Mouse (Mus musculus): ENCODE measurements around the gene Hebp2. TPM values are rescaled to one million over a fixed set of nuclear protein-coding genes. Genes with fewer than 3 reads are reported as not detected.
A peak's percentile ranks its signal among the peaks of the same experiment; 100 is the strongest.

Hebp2 gene
- polyA plus RNA-seq, 1 experiment: 0.44 TPM

DNA sequence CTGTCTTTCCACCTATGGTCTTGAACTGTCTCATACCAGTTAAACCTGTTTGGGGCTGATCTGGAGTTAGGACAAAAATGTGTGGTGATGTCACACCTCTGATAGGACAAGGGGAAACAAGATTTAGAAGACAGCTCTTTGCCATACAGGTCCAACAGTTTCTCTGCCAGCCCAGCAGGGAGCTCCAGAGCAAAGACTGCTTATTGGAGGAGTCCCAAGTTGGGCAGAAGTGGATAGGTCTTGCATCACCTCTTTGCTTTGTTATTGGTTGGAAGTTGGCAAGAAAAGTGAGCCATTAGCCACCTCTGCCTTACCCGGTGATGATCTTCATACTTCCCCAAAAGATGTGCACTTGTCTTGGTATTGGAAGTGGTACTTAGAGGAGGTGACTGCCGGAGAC is 9.0 kb downstream of the Hebp2 start:
- TF ChIP-seq POLR2A (IDR thresholded peaks at IDR 0.05; ENCODE audit: borderline replicate concordance, low read depth, low read length) (no peak), CTCF (IDR thresholded peaks at IDR 0.05; ENCODE audit: low read depth, low read length) (no peak)
- no peak overlapping the region for H3K4me3 ChIP-seq (ENCODE audit: insufficient read depth, low read length)
- H3K4me1 ChIP-seq (ENCODE audit: control insufficient read depth, insufficient read depth, low read length): no peaks in the 10 kb centered on the region
- H3K27ac ChIP-seq (ENCODE audit: insufficient read depth, low read depth, low read length): no peak overlapping the region

DNA sequence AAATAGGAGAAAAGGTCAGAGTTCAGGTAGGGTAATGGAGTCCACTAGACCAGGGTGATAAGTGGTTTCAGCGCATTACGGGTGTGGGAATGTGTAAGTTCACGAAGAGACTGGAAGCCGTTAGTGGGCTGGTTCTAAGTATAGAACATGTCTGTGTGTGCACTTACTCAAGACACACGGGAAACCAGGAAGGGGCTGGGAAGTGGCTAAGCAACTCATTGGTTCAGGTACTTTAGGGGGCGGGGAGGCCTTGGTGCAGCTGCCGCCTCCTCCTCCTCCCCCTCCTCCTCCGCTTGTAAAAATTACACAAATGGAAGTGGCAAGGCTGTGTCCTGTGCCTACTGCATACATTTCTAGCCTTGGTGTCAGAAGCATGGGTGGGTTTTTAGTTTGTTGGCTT is 13.6 kb downstream of the Hebp2 start:
- TF ChIP-seq POLR2A (IDR thresholded peaks at IDR 0.05; ENCODE audit: borderline replicate concordance, low read depth, low read length) (no peak), CTCF (IDR thresholded peaks at IDR 0.05; ENCODE audit: low read depth, low read length) (no peak)
- Histone ChIP-seq H3K27ac (ENCODE audit: insufficient read depth, low read depth, low read length) (no peak overlapping the region), H3K4me1 (ENCODE audit: control insufficient read depth, insufficient read depth, low read length) (peaks cover 4% of the 10 kb centered on the region; the same call in 1 of the 2 replicates), H3K4me3 (ENCODE audit: insufficient read depth, low read length) (no peak overlapping the region)

DNA sequence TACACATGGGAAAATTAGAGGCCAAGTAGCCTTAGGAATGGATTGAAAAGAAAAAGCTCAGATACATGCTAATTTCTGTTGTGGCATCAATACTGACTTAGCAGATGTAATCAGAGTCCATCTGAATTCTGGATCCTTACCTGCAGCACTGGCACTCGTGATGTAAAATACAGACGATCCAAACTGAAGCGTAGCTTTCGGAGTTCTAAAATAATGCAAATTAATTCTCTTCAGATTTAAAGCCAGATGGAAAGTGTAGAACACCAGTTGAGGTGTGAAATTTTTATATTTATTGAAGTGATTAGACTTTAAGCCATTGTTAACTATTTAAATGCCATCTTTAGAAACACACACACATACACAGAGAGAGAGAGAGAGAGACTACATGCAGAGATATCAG is 15.7 kb downstream of the Hebp2 start:
- Histone ChIP-seq H3K4me3 (ENCODE audit: insufficient read depth, low read length) (no peak overlapping the region), H3K4me1 (ENCODE audit: control insufficient read depth, insufficient read depth, low read length) (peaks cover 4% of the 10 kb centered on the region; the same call in 1 of the 2 replicates), H3K27ac (ENCODE audit: insufficient read depth, low read depth, low read length) (no peak overlapping the region)
- TF ChIP-seq POLR2A (IDR thresholded peaks at IDR 0.05; ENCODE audit: borderline replicate concordance, low read depth, low read length): no peak
- no peak for TF ChIP-seq CTCF (IDR thresholded peaks at IDR 0.05; ENCODE audit: low read depth, low read length)

DNA sequence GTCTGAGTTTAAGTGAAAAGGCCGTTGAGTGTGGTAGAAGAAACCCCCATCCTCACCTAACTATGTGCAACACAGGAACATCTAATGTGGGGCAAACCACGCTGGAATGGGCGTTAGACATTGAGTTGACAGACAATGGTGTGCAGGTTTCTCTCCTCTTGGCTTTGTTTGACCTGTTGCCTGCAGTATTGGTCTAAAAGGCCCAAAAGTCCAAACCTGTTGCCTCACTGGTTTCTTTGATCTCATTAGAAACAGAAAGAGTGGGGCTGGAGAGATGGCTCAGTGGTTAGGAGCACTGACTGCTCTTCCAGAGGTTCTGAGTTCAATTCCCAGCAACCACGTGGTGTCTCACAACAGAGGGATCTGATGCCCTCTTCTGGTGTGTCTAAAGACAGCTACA is 16.7 kb downstream of the Hebp2 start:
- Histone ChIP-seq H3K4me1 (ENCODE audit: control insufficient read depth, insufficient read depth, low read length) (peaks cover 4% of the 10 kb centered on the region; the same call in 1 of the 2 replicates), H3K27ac (ENCODE audit: insufficient read depth, low read depth, low read length) (no peak overlapping the region), H3K4me3 (ENCODE audit: insufficient read depth, low read length) (no peak overlapping the region)
- no peak for TF ChIP-seq CTCF (IDR thresholded peaks at IDR 0.05; ENCODE audit: low read depth, low read length)
- TF ChIP-seq POLR2A (IDR thresholded peaks at IDR 0.05; ENCODE audit: borderline replicate concordance, low read depth, low read length): no peak

DNA sequence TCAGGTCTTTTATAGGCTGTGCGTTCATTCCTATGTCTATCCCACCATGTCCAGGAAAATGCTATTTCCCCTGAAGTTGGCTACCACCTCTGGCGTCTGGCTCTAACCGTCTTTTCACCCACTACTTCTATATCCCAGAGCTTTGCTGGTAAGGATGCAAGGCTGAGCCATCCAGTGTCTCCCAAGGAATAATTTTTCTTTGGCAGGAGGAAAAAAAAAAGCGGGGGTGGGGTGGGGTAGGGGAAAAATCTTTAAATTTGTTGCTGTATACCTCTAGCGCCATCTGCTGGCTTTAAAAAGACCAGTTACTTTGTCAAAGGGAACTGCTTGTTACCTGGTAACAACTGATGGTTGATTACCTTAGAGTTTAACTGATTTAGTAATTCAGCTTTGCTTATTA is 17.4 kb downstream of the Hebp2 start:
- Histone ChIP-seq H3K4me3 (ENCODE audit: insufficient read depth, low read length) (no peak overlapping the region), H3K27ac (ENCODE audit: insufficient read depth, low read depth, low read length) (no peak overlapping the region), H3K4me1 (ENCODE audit: control insufficient read depth, insufficient read depth, low read length) (peaks cover 4% of the 10 kb centered on the region; the same call in 1 of the 2 replicates)
- 0 out of 2 replicates have a peak, but pooled peaks have one; percentile 14 for TF ChIP-seq CTCF (IDR thresholded peaks at IDR 0.05; ENCODE audit: low read depth, low read length)
- no peak for TF ChIP-seq POLR2A (IDR thresholded peaks at IDR 0.05; ENCODE audit: borderline replicate concordance, low read depth, low read length)

DNA sequence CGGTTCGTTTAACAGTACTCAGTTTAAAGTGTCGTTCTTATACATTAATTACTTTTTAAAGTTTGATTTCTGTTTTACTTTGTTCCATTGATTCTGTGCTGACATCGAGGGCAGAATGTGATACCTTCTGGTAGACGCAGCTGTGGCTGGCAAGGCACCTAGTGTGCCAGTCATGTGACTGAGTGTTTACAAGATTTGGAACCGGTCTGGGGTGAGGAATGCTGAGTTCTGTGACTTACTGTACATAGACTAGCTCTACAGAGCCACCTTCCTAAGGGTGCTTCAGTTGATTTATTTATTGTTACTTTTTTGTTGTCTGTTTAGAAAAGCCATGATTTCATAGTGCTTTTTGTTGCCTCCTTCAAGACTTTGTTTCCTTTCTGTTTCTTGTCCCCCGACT is 18.1 kb downstream of the Hebp2 start:
- Histone ChIP-seq H3K4me1 (ENCODE audit: control insufficient read depth, insufficient read depth, low read length) (peaks cover 4% of the 10 kb centered on the region; the same call in 1 of the 2 replicates), H3K4me3 (ENCODE audit: insufficient read depth, low read length) (0 out of 2 replicates have a peak overlapping the region, but pooled peaks have one; percentile 27), H3K27ac (ENCODE audit: insufficient read depth, low read depth, low read length) (no peak overlapping the region)
- no peak for TF ChIP-seq POLR2A (IDR thresholded peaks at IDR 0.05; ENCODE audit: borderline replicate concordance, low read depth, low read length)
- no peak for TF ChIP-seq CTCF (IDR thresholded peaks at IDR 0.05; ENCODE audit: low read depth, low read length)

DNA sequence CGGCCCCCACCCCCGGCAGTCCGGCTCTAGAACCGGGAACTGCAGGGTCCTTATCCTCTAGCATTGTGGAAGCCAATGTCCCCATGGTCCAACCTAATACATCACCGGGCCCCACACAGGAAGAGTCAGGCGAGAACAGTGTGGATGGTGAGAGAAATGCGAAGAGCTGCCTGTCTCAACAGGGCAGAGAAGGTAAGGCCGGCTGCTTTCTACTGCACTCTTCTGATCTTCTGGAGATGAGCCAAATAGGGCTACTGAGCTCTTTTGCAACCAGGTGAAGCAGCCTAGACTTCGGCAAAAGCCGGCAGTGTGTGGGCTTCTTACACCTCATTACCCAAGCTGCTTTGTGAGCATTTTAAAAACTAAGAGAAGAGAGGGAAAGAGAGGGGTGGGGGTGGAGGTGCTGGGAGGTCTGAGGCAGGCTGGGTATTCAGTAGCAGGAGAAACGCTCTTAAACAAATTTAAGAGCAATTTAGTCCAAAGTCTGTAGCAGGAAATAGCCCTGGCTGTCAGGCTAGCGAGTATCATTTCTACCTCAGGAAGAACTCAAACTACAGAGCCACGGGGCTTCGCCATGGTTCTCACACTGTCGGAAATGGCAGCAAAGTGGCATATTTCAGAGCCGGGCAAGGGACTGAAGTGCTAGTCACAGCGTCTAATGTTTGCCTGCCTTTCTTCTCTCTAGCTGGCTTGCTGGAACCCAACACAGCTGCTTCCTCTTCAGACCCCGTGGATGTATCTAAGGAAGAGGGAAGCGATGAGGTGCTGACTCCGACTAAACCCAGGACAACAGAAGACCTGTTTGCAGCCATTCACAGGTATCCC is 18.8 kb downstream of the Hebp2 start:
- TF ChIP-seq CTCF (IDR thresholded peaks at IDR 0.05; ENCODE audit: low read depth, low read length): no peak
- TF ChIP-seq POLR2A (IDR thresholded peaks at IDR 0.05; ENCODE audit: borderline replicate concordance, low read depth, low read length): no peak
- H3K4me3 ChIP-seq (ENCODE audit: insufficient read depth, low read length): peak overlapping the region; percentile 25; the same call in 1 of the 2 replicates
- no peak overlapping the region for H3K27ac ChIP-seq (ENCODE audit: insufficient read depth, low read depth, low read length)
- H3K4me1 ChIP-seq (ENCODE audit: control insufficient read depth, insufficient read depth, low read length): peaks cover 4% of the 10 kb centered on the region; the same call in 1 of the 2 replicates

DNA sequence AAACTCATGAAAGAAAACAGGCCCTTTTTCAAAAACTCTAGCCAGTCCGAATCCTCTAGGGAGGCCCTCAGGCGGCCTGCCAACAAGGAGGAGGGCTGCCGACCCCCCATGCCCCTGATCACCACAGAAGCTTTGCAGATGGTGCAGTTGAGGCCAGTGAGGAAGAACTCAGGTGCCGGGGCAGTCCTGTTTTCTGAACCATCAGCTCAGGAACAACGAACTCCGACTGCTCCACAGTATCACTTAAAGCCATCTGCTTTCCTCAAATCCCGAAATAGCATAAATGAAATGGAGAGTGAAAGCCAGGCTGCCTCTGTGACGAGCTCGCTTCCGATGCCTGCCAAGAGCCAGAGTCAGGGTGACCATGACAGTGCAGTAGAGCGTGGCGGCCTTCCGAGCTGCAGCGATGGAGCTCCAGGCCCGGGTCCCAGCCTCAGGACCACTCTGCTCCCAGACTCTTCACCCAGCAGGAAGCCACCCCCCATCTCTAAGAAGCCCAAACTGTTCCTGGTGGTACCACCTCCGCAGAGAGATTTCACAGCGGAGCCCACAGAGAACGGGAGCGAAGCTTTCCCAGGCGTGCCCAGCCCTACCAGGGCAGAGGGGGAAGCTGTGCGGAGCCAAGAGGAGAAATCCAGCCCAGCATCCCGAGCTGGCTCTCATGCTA is 19.6 kb downstream of the Hebp2 start:
- Histone ChIP-seq H3K4me1 (ENCODE audit: control insufficient read depth, insufficient read depth, low read length) (peaks cover 4% of the 10 kb centered on the region; the same call in 1 of the 2 replicates), H3K4me3 (ENCODE audit: insufficient read depth, low read length) (no peak overlapping the region), H3K27ac (ENCODE audit: insufficient read depth, low read depth, low read length) (no peak overlapping the region)
- no peak for TF ChIP-seq CTCF (IDR thresholded peaks at IDR 0.05; ENCODE audit: low read depth, low read length)
- TF ChIP-seq POLR2A (IDR thresholded peaks at IDR 0.05; ENCODE audit: borderline replicate concordance, low read depth, low read length): no peak

DNA sequence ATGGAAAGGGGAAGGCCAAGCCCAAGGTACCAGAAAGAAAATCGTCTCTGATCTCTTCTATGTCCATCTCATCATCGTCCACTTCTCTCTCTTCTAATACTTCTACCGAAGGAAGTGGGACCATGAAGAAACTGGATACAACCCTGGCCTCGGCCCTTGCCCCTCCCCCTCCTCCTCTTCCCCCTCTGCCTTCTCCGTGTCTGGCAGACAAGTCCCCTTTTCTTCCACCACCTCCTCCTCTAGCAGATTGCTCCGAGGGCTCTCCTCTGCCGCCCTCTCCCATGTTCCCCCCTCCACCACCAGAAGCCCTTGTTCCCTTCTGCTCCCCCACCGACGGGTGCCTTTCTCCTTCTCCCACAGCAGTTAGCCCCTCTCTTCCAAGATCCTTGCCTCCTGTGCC is 20.1 kb downstream of the Hebp2 start:
- Histone ChIP-seq H3K4me1 (ENCODE audit: control insufficient read depth, insufficient read depth, low read length) (peaks cover 4% of the 10 kb centered on the region; the same call in 1 of the 2 replicates), H3K4me3 (ENCODE audit: insufficient read depth, low read length) (no peak overlapping the region), H3K27ac (ENCODE audit: insufficient read depth, low read depth, low read length) (no peak overlapping the region)
- TF ChIP-seq CTCF (IDR thresholded peaks at IDR 0.05; ENCODE audit: low read depth, low read length): no peak
- TF ChIP-seq POLR2A (IDR thresholded peaks at IDR 0.05; ENCODE audit: borderline replicate concordance, low read depth, low read length): no peak

DNA sequence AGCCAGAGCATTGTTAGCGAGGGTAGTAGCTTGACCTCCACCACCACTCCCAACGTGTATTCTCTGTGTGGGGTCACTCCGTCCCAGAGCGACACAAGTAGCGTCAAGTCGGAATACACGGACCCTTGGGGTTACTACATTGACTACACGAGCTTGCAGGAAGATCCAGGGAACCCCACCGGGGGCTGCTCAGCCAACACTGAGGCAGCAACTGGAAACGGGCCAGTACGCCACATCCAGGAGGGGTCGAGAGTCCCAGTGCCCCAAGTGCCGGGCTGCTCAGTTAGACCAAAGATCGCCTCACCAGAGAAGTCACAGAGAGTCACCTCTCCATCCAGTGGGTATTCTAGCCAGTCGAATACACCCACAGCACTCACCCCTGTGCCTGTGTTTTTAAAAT is 20.6 kb downstream of the Hebp2 start:
- H3K27ac ChIP-seq (ENCODE audit: insufficient read depth, low read depth, low read length): no peak overlapping the region
- H3K4me1 ChIP-seq (ENCODE audit: control insufficient read depth, insufficient read depth, low read length): peaks cover 4% of the 10 kb centered on the region; the same call in 1 of the 2 replicates
- TF ChIP-seq POLR2A (IDR thresholded peaks at IDR 0.05; ENCODE audit: borderline replicate concordance, low read depth, low read length) (no peak), CTCF (IDR thresholded peaks at IDR 0.05; ENCODE audit: low read depth, low read length) (no peak)

More for the DNA sequence above, 20.6 kb downstream of the Hebp2 start:
- no peak overlapping the region for H3K4me3 ChIP-seq (ENCODE audit: insufficient read depth, low read length)

All from bone marrow macrophage, adult 2 months (primary cell).